Mouse (Mus musculus): Measurements from ENCODE around the gene Il22ra1. TPM values are rescaled to one million over a fixed set of nuclear protein-coding genes. Genes with fewer than 3 reads are reported as not detected.

Il22ra1 gene
- polyA plus RNA-seq, 1 experiment from 2014 or later = not detected

GRCm38 (mm10) chr4:135797931-135798330 is 70.0 kb downstream of the Il22ra1 start:
- DNase-seq (ENCODE audit: low spot score) (peak; percentile 87), ATAC-seq (peak; percentile 87)
- Histone ChIP-seq H3K9ac (replicated peaks; ENCODE audit: low read depth) (no peak overlapping the region), H3K9me3 (ENCODE audit: low read length) (no peaks in the 10 kb centered on the region), H3K4me1 (ENCODE audit: insufficient read depth, low read depth, low read length) (0 out of 2 replicates have a peak, but pooled peaks cover 3% of the 10 kb centered on the region), H3K27me3 (replicated peaks; ENCODE audit: insufficient read depth, low read length) (no peaks in the 10 kb centered on the region), H3K4me3 (ENCODE audit: low read depth, low read length) (peak overlapping the region; percentile 16; the same call in 1 of the 2 replicates), H3K4me2 (replicated peaks; ENCODE audit: low read depth, low read length) (peak overlapping the region; percentile 43), H3K36me3 (ENCODE audit: insufficient read depth, low read length) (no peaks in the 10 kb centered on the region), H3K27ac (ENCODE audit: low read length) (peak overlapping the region; percentile 39; the same call in 1 of the 2 replicates)
- WGBS = 16% methylated on average over 11 of the region's 11 CpGs
- no peak for TF ChIP-seq EP300 (IDR thresholded peaks at IDR 0.05)
- TF ChIP-seq CTCF (IDR thresholded peaks at IDR 0.05) = no peak

DNA sequence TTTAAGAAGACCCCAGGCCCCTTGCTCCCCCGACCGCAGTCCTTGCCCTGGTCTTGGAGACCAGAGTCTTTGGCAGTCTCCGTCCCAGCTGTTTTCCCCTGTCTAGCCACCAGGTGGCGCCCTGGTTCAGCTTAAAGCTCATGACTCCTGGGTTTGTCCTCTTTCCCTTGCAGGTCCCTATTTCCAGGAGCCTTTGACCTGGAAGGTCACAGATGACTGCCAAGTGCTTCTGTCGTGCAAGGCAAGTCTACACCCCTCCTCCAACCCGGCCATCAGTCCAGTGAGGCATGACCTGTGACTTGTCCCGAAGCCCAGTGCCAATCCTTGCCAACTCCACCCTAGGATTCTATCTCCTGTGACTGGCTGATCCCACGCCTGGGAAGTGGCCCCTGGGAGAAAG is 73.6 kb downstream of the Il22ra1 start:
- Histone ChIP-seq H3K9me3 (ENCODE audit: low read length) (no peaks in the 10 kb centered on the region), H3K27ac (ENCODE audit: low read length) (no peak overlapping the region), H3K36me3 (ENCODE audit: insufficient read depth, low read length) (no peaks in the 10 kb centered on the region), H3K9ac (replicated peaks; ENCODE audit: low read depth) (no peak overlapping the region), H3K4me3 (ENCODE audit: low read depth, low read length) (no peak overlapping the region), H3K27me3 (replicated peaks; ENCODE audit: insufficient read depth, low read length) (no peaks in the 10 kb centered on the region), H3K4me1 (ENCODE audit: insufficient read depth, low read depth, low read length) (0 out of 2 replicates have a peak, but pooled peaks cover 3% of the 10 kb centered on the region), H3K4me2 (replicated peaks; ENCODE audit: low read depth, low read length) (no peak overlapping the region)
- peak; percentile 93 for TF ChIP-seq CTCF (IDR thresholded peaks at IDR 0.05)
- TF ChIP-seq EP300 (IDR thresholded peaks at IDR 0.05) = no peak
- ATAC-seq (peak; percentile 30), DNase-seq (ENCODE audit: low spot score) (peak; percentile 87)
- 19% methylated on average over 8 of the region's 8 CpGs for WGBS

Other genes with a start within 250 kb of the Il22ra1 start
- 0.83 and 0.85 TPM in 2 replicates for gene Stpg1, start 233.4 kb upstream of the Il22ra1 start, polyA plus RNA-seq (2015; fragmentation: Nextera tagmentation; extraction: Ambion mirVana)
- gene Nipal3, start 233.1 kb upstream of the Il22ra1 start, polyA plus RNA-seq (2015; fragmentation: Nextera tagmentation; extraction: Ambion mirVana) = 9.7 and 12.0 TPM in 2 replicates
- gene Grhl3, start 154.5 kb upstream of the Il22ra1 start, polyA plus RNA-seq (2015; fragmentation: Nextera tagmentation; extraction: Ambion mirVana) = 1.2 and 1.5 TPM in 2 replicates
- 2.7 and 3.7 TPM in 2 replicates for gene Ifnlr1, start 41.9 kb upstream of the Il22ra1 start, polyA plus RNA-seq (2015; fragmentation: Nextera tagmentation; extraction: Ambion mirVana)
- gene Myom3, start 31.5 kb downstream of the Il22ra1 start, polyA plus RNA-seq (2015; fragmentation: Nextera tagmentation; extraction: Ambion mirVana) = 3.0 and 3.3 TPM in 2 replicates
- 153 and 160 TPM in 2 replicates for gene Srsf10, start 127.6 kb downstream of the Il22ra1 start, polyA plus RNA-seq (2015; fragmentation: Nextera tagmentation; extraction: Ambion mirVana)
- gene Pnrc2, start 145.7 kb downstream of the Il22ra1 start, polyA plus RNA-seq (2015; fragmentation: Nextera tagmentation; extraction: Ambion mirVana) = 139 and 145 TPM in 2 replicates
- gene Cnr2, start 167.2 kb downstream of the Il22ra1 start, polyA plus RNA-seq (2015; fragmentation: Nextera tagmentation; extraction: Ambion mirVana) = 1.9 and 2.2 TPM in 2 replicates
- 107 and 131 TPM in 2 replicates for gene Fuca1, start 192.6 kb downstream of the Il22ra1 start, polyA plus RNA-seq (2015; fragmentation: Nextera tagmentation; extraction: Ambion mirVana)
- gene Hmgcl, start 218.3 kb downstream of the Il22ra1 start, polyA plus RNA-seq (2015; fragmentation: Nextera tagmentation; extraction: Ambion mirVana) = 63.6 and 67.7 TPM in 2 replicates
- gene Gale, start 235.6 kb downstream of the Il22ra1 start, polyA plus RNA-seq (2015; fragmentation: Nextera tagmentation; extraction: Ambion mirVana) = 37.0 and 40.5 TPM in 2 replicates
- 103 and 115 TPM in 2 replicates for gene Lypla2, start 244.5 kb downstream of the Il22ra1 start, polyA plus RNA-seq (2015; fragmentation: Nextera tagmentation; extraction: Ambion mirVana)

Data from lung, postnatal 0 days (tissue).